Mouse (Mus musculus): Measurements from ENCODE around the gene Slco2a1. TPM values are rescaled to one million over a fixed set of nuclear protein-coding genes. Genes with fewer than 3 reads are reported as not detected.
"Not testable (repeated sequence)": the region's sequence is repeated elsewhere in the genome, so short reads cannot be mapped to it uniquely, and the experiment has no call there.

Slco2a1 gene
- polyA plus RNA-seq, 1 experiment from 2014 or later: 2.3 TPM

GRCm38 (mm10) chr9:103093681-103094080 lies 105.2 kb downstream of the Slco2a1 start:
- H3K27me3 ChIP-seq: no peaks in the 10 kb centered on the region
- WGBS: 86% methylated on average over 3 of the region's 3 CpGs

GRCm38 (mm10) chr9:103108341-103108798 lies 119.9 kb downstream of the Slco2a1 start:
- 11% methylated on average over 8 of the region's 14 CpGs for WGBS
- not testable (repeated sequence) for H3K27ac ChIP-seq (replicated peaks); ATAC-seq (ENCODE audit: low read depth); H3K9me3 ChIP-seq; H3K36me3 ChIP-seq; H3K27me3 ChIP-seq
- Histone ChIP-seq H3K4me3 (peak overlapping the region; percentile 44), H3K4me2 (peak overlapping the region; percentile 48), H3K4me1 (replicated peaks) (peaks cover 34% of the 10 kb centered on the region), H3K9ac (peak overlapping the region; percentile 55)

More at GRCm38 (mm10) chr9:103093681-103094080, 105.2 kb downstream of the Slco2a1 start:
- Histone ChIP-seq H3K9ac (no peak overlapping the region), H3K9me3 (no peaks in the 10 kb centered on the region), H3K4me1 (replicated peaks) (peaks cover 6% of the 10 kb centered on the region), H3K4me2 (no peak overlapping the region), H3K4me3 (no peak overlapping the region), H3K27ac (replicated peaks) (no peak overlapping the region), H3K36me3 (no peaks in the 10 kb centered on the region)
- ATAC-seq (ENCODE audit: low read depth): no peak

GRCm38 (mm10) chr9:103108943-103109670 lies 120.6 kb downstream of the Slco2a1 start:
- Histone ChIP-seq H3K27me3 (peaks cover 8% of the 10 kb centered on the region; the same call in 1 of the 2 replicates), H3K9me3 (no peaks in the 10 kb centered on the region), H3K36me3 (no peaks in the 10 kb centered on the region), H3K4me2 (peak overlapping the region; percentile 63), H3K4me1 (replicated peaks) (peaks cover 41% of the 10 kb centered on the region), H3K9ac (peak overlapping the region; percentile 67), H3K4me3 (peak overlapping the region; percentile 44), H3K27ac (replicated peaks) (peak overlapping the region; percentile 70)
- WGBS: 31% methylated on average over 18 of the region's 18 CpGs
- no peak for ATAC-seq (ENCODE audit: low read depth)

GRCm38 (mm10) chr9:103109911-103110310 lies 121.4 kb downstream of the Slco2a1 start:
- WGBS: 77% methylated on average over 2 of the region's 2 CpGs
- no peak overlapping the region for H3K27ac ChIP-seq (replicated peaks)
- no peak overlapping the region for H3K4me3 ChIP-seq
- H3K4me1 ChIP-seq (replicated peaks): peaks cover 49% of the 10 kb centered on the region
- H3K27me3 ChIP-seq: peaks cover 8% of the 10 kb centered on the region; the same call in 1 of the 2 replicates
- no peak overlapping the region for H3K9ac ChIP-seq
- H3K4me2 ChIP-seq: peak overlapping the region; percentile 63
- H3K9me3 ChIP-seq: no peaks in the 10 kb centered on the region
- ATAC-seq (ENCODE audit: low read depth): no peak
- H3K36me3 ChIP-seq: no peaks in the 10 kb centered on the region

GRCm38 (mm10) chr9:103110727-103111501 lies 122.4 kb downstream of the Slco2a1 start:
- peaks cover 59% of the 10 kb centered on the region for H3K4me1 ChIP-seq (replicated peaks)
- H3K27me3 ChIP-seq: peaks cover 8% of the 10 kb centered on the region; the same call in 1 of the 2 replicates
- peak overlapping the region; percentile 81 for H3K4me3 ChIP-seq
- WGBS: 16% methylated on average over 18 of the region's 18 CpGs
- no peaks in the 10 kb centered on the region for H3K9me3 ChIP-seq
- H3K27ac ChIP-seq (replicated peaks): peak overlapping the region; percentile 96
- H3K4me2 ChIP-seq: peak overlapping the region; percentile 78
- peak overlapping the region; percentile 92 for H3K9ac ChIP-seq
- H3K36me3 ChIP-seq: no peaks in the 10 kb centered on the region
- peak; percentile 14; the same call in 1 of the 2 replicates for ATAC-seq (ENCODE audit: low read depth)

- WGBS: under 1% methylated on average over 48 of the region's 81 CpGs
- H3K9me3 ChIP-seq: no peaks in the 10 kb centered on the region
- H3K4me1 ChIP-seq (replicated peaks): peaks cover 68% of the 10 kb centered on the region
- H3K4me3 ChIP-seq: peak within 1 kb of the TSS; percentile 81
- H3K27me3 ChIP-seq: peaks cover 8% of the 10 kb centered on the region; the same call in 1 of the 2 replicates
- ATAC-seq (ENCODE audit: low read depth): peak; percentile 79
- H3K9ac ChIP-seq: peak within 1 kb of the TSS; percentile 92
- H3K27ac ChIP-seq (replicated peaks): peak within 1 kb of the TSS; percentile 96
- peak within 1 kb of the TSS; percentile 78 for H3K4me2 ChIP-seq
- H3K36me3 ChIP-seq: peaks cover 6% of the 10 kb centered on the region; the same call in 1 of the 2 replicates
Observed at GRCm38 (mm10) chr9:103111621-103112470, 123.3 kb downstream of the Slco2a1 start, which contains the start of gene Rab6b. Gene Rab6b, plus strand, starts transcription at chr9:103111787.

GRCm38 (mm10) chr9:103112471-103113271 lies 124.2 kb downstream of the Slco2a1 start:
- Histone ChIP-seq H3K9me3 (no peaks in the 10 kb centered on the region), H3K4me2 (peak overlapping the region; percentile 78), H3K4me1 (replicated peaks) (peaks cover 76% of the 10 kb centered on the region), H3K4me3 (peak overlapping the region; percentile 81), H3K36me3 (peaks cover 10% of the 10 kb centered on the region; the same call in 1 of the 2 replicates), H3K9ac (peak overlapping the region; percentile 92), H3K27me3 (peaks cover 8% of the 10 kb centered on the region; the same call in 1 of the 2 replicates), H3K27ac (replicated peaks) (peak overlapping the region; percentile 96)
- ATAC-seq (ENCODE audit: low read depth): peak; percentile 46
- under 1% methylated on average over 35 of the region's 35 CpGs for WGBS

GRCm38 (mm10) chr9:103113351-103113750 lies 124.8 kb downstream of the Slco2a1 start:
- peaks cover 10% of the 10 kb centered on the region; the same call in 1 of the 2 replicates for H3K36me3 ChIP-seq
- 33% methylated on average over 10 of the region's 11 CpGs for WGBS
- H3K4me3 ChIP-seq: peak overlapping the region; percentile 81
- H3K4me1 ChIP-seq (replicated peaks): peaks cover 82% of the 10 kb centered on the region
- no peak; the same call in 1 of the 2 replicates for ATAC-seq (ENCODE audit: low read depth)
- peak overlapping the region; percentile 96 for H3K27ac ChIP-seq (replicated peaks)
- H3K9ac ChIP-seq: peak overlapping the region; percentile 92
- H3K4me2 ChIP-seq: peak overlapping the region; percentile 78
- no peaks in the 10 kb centered on the region for H3K9me3 ChIP-seq
- H3K27me3 ChIP-seq: peaks cover 8% of the 10 kb centered on the region; the same call in 1 of the 2 replicates

GRCm38 (mm10) chr9:103114326-103114725 lies 125.8 kb downstream of the Slco2a1 start:
- H3K4me1 ChIP-seq (replicated peaks): peaks cover 88% of the 10 kb centered on the region
- H3K4me3 ChIP-seq: peak overlapping the region; percentile 81; the same call in 1 of the 2 replicates
- H3K9ac ChIP-seq: peak overlapping the region; percentile 59
- peaks cover 8% of the 10 kb centered on the region; the same call in 1 of the 2 replicates for H3K27me3 ChIP-seq
- H3K9me3 ChIP-seq: no peaks in the 10 kb centered on the region
- WGBS: 69% methylated on average over 8 of the region's 8 CpGs
- no peak for ATAC-seq (ENCODE audit: low read depth)
- peaks cover 10% of the 10 kb centered on the region; the same call in 1 of the 2 replicates for H3K36me3 ChIP-seq
- peak overlapping the region; percentile 78 for H3K4me2 ChIP-seq
- H3K27ac ChIP-seq (replicated peaks): 0 out of 2 replicates have a peak overlapping the region, but pooled peaks have one; percentile 24

GRCm38 (mm10) chr9:103114901-103115300 lies 126.4 kb downstream of the Slco2a1 start:
- no peak for ATAC-seq (ENCODE audit: low read depth)
- Histone ChIP-seq H3K9ac (peak overlapping the region; percentile 59), H3K4me3 (no peak overlapping the region; the same call in 1 of the 2 replicates), H3K4me2 (peak overlapping the region; percentile 78), H3K9me3 (no peaks in the 10 kb centered on the region), H3K27me3 (peaks cover 6% of the 10 kb centered on the region; the same call in 1 of the 2 replicates), H3K27ac (replicated peaks) (peak overlapping the region; percentile 24; the same call in 1 of the 2 replicates), H3K4me1 (replicated peaks) (peaks cover 88% of the 10 kb centered on the region), H3K36me3 (peaks cover 10% of the 10 kb centered on the region; the same call in 1 of the 2 replicates)
- 91% methylated on average over 13 of the region's 13 CpGs for WGBS
